Mouse (Mus musculus) kidney, embryonic 16.5 days (tissue): ENCODE measurements around the gene Nacc1. TPM values are rescaled to one million over a fixed set of nuclear protein-coding genes. Genes with fewer than 3 reads are reported as not detected.
A peak's percentile ranks its signal among the peaks of the same experiment; 100 is the strongest.
"Not testable (repeated sequence)": the region's sequence is repeated elsewhere in the genome, so short reads cannot be mapped to it uniquely, and the experiment has no call there.

Experiments used
- ATAC-seq: fragments of 200-750 bp; cut with Nextera tagmentation; 2 replicates; pipeline ENCODE4 v1.8.0; 2017; ENCODE audit warnings: moderate TSS enrichment; ENCODE audit not compliant: low FRiP score, low TSS enrichment
- H3K27ac ChIP-seq: fragments of 300-500 bp; sonication (generic); 2 replicates; pipeline ENCODE4 v1.5.1; 2014; ENCODE audit warnings: low read length
- H3K27me3 ChIP-seq: fragments of 300-500 bp; sonication (generic); 2 replicates; pipeline ENCODE4 v1.6.1; 2014; ENCODE audit warnings: low read length, control low read depth, mixed read lengths; ENCODE audit not compliant: insufficient read depth
- H3K36me3 ChIP-seq: fragments of 300-500 bp; sonication (generic); 2 replicates; pipeline ENCODE4 v1.6.1; 2014; ENCODE audit warnings: low read length, control low read depth, mixed read lengths; ENCODE audit not compliant: insufficient read depth
- H3K4me1 ChIP-seq: fragments of 300-500 bp; sonication (generic); 2 replicates; pipeline ENCODE4 v1.6.1; 2014; ENCODE audit warnings: low read length, control low read depth, mixed read lengths; ENCODE audit not compliant: insufficient read depth
- H3K4me2 ChIP-seq: fragments of 300-500 bp; sonication (generic); replicated peaks from 2 replicates; pipeline ENCODE4 v1.6.1; 2014; ENCODE audit warnings: low read depth, low read length
- H3K4me3 ChIP-seq: fragments of 300-500 bp; sonication (generic); 2 replicates; pipeline ENCODE4 v1.5.1; 2014; ENCODE audit warnings: mild to moderate bottlenecking, low read length
- H3K9ac ChIP-seq: fragments of 300-500 bp; sonication (generic); replicated peaks from 2 replicates; pipeline ENCODE4 v1.6.1; 2014; ENCODE audit warnings: low read length
- H3K9me3 ChIP-seq: fragments of 300-500 bp; sonication (generic); 2 replicates; pipeline ENCODE4 v1.6.1; 2016; ENCODE audit warnings: low read length, control low read depth
- WGBS: fragments of 180-500 bp; shearing (Covaris S2); extraction: QIAGEN DNeasy Blood & Tissue Kit; methylation state at CpG from one replicate; pipeline ENCODE4 v1.1.7; 2014; 5-methylcytosine and 5-hydroxymethylcytosine counted together
- polyA plus RNA-seq: library from polyadenylated mRNA; unstranded; fragments of >200 nt; fragmentation: Nextera tagmentation; extraction: Ambion mirVana; gene quantifications from 2 replicates; pipeline ENCODE4 v1.2.1, GENCODE M21; 2015

The Nacc1 gene
- polyA plus RNA-seq, 1 experiment from 2014 or later: 22.5 TPM

DNA sequence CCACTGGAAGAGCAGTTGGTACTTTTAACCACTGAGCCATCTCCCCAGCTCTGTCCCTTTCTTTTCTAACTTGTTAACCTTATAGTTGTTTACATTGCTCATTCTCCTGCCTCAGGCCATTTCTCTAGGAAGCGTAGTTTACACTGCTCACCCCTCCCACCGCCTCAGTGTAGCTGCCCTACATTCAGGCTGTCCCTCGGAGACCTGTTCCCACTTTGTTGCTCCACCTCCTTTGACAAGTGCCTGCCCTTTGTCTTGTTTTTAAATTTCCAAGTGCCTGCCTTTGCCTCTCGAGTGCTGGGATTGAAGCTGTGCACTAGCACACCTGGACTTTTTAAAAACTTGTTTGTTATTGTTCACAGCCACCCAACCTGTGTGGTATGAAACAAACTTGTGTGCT lies 5.7 kb upstream of the Nacc1 start:
- peaks cover 55% of the 10 kb centered on the region for H3K36me3 ChIP-seq

DNA sequence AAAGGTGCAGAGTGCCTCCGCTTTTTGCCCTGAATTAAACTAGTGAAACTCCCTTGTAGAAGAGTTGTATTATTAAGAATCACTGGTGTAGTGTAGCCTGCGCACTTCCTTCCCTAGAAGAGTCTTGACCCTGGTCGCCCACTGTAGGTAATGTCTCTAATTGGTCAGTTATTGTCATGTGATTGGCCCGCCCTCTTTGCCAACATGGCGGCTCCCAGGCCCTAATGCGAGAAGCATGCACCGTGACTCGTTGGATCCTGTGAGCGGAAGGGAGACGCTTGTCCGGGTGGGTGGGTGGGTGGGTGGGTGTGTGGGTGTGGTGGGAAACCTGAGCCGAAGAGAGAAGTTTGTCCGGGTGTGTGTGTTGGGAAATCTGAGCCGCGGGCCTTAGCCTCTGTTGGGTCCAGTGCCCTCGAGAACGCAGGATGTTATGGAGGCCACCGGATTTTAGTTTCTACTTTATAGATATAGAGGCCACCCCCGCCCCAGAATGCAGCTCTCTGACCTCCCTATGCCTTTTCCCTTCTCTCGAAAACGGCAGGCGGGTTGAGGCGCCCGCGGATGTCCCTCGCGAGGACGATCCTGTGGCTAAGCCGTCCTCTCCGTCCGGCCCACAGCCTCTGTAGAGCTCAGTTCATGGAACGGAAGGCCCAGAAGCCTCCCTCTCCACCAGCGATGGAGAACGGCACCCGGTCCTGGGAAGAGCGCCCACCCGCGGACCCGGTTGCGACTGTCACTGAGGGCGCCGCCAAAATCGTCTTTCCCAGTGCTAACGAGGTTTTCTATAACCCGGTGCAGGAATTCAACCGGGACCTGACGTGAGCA lies 1.6 kb upstream of the Nacc1 start:
- peak overlapping the region; percentile 85 for H3K4me2 ChIP-seq
- under 1% methylated on average over 47 of the region's 47 CpGs for WGBS
- H3K9me3 ChIP-seq: no peaks in the 10 kb centered on the region
- peaks cover 27% of the 10 kb centered on the region for H3K36me3 ChIP-seq
- no peaks in the 10 kb centered on the region for H3K27me3 ChIP-seq
- H3K4me3 ChIP-seq: peak overlapping the region; percentile 79
- peaks cover 42% of the 10 kb centered on the region for H3K4me1 ChIP-seq
- peak overlapping the region; percentile 86 for H3K9ac ChIP-seq
- peak; percentile 85 for ATAC-seq
- peak overlapping the region; percentile 74 for H3K27ac ChIP-seq

More for the DNA sequence above, 5.7 kb upstream of the Nacc1 start:
- 69% methylated on average over 4 of the region's 4 CpGs for WGBS
- no peak for ATAC-seq
- Histone ChIP-seq H3K9ac (no peak overlapping the region), H3K4me1 (peaks cover 17% of the 10 kb centered on the region), H3K9me3 (no peaks in the 10 kb centered on the region), H3K4me3 (no peak overlapping the region), H3K4me2 (no peak overlapping the region), H3K27me3 (no peaks in the 10 kb centered on the region), H3K27ac (no peak overlapping the region)

DNA sequence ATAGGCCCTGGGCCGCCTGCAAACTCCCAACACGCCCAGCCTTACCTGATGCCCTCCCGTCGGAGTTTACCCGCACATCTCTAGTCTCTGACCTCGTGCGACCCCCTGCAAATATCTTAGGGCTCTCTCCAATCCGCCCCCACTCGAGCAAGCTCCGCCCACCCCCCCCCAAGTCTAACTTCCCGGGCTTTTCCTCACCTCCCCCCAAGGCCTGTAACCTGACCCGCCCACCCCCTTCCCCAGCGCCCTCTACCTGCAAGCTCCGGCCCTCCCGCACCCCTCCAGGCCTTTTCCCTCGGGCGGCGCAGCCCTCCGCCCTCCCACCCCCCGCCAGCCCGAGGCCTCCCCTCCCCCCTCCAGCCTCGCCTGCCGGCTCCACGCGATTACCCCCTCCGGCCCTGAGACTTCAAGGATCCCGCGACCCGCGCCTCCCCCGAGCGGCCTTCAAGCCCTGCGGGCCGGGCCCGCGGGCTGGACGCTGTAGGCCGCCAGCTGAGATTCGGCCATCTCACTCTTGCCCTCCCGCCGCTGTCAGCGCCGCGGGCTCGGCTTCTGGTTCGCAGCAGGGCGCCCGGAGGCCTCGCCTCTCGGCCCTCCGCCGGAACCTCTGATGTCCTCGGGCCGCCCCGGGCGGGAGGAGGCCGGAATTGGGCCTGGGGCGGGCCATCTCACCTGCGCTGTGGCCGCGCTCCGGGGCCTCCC lies 508 bp downstream of the Nacc1 start:
- Histone ChIP-seq H3K36me3 (peaks cover 10% of the 10 kb centered on the region), H3K9me3 (no peaks in the 10 kb centered on the region), H3K4me3 (peak overlapping the region; percentile 99), H3K4me1 (peaks cover 42% of the 10 kb centered on the region), H3K27me3 (no peaks in the 10 kb centered on the region), H3K27ac (peak overlapping the region; percentile 97), H3K4me2 (peak overlapping the region; percentile 82), H3K9ac (peak overlapping the region; percentile 100)
- 0% methylated on average over 48 of the region's 62 CpGs for WGBS
- ATAC-seq: peak; percentile 47

DNA sequence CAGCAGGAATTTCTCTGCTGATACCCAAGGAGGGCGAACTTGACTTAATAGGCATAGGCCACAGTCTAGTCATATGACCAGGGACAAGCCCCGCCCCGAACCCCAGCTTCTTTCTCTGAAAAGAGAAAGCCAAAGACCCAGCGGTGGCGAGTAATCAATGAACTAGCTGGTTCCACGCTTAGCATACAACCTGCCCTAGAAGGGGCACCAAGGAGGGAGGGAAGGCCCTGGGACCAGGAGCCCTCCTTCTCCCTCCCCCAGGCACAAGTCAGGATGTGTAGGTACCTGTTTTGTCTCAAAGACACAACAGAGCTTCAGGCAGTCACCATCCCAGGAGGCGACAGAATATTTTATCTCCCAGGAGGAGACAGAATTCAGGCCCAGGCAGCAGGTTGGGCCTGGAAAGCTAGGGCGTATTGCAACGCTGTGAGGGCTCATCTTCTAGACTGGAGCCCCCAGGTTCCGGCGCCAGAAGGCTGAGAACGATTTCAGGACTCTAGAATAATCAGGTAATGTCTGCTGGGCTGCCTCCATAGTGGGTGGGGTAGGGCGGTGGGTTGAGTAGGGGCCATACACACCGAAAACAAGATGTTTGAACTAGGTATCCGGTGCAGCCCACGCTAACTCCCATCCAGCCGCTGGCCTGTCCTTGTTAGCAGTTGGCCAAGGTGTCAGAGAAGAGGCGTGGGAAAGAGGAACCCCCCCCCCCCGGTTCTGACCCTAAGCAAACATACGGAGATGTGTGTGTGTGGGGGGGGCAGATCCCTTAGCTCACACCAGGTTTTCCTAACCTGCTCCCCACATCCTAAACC lies 1.3 kb downstream of the Nacc1 start, which contains the start of gene Trmt1:
TSS of gene Trmt1 (plus strand) at position 117 of the 812 bp plus-strand sequence.
- Histone ChIP-seq H3K27me3 (no peaks in the 10 kb centered on the region), H3K4me1 (peaks cover 42% of the 10 kb centered on the region), H3K36me3 (peaks cover 5% of the 10 kb centered on the region), H3K27ac (peak within 1 kb of the TSS; percentile 97), H3K9ac (peak within 1 kb of the TSS; percentile 100), H3K4me3 (peak within 1 kb of the TSS; percentile 99), H3K4me2 (peak within 1 kb of the TSS; percentile 82), H3K9me3 (no peaks in the 10 kb centered on the region)
- 11% methylated on average over 20 of the region's 20 CpGs for WGBS
- ATAC-seq: 0 out of 2 replicates have a peak, but pooled peaks have one; percentile 36

DNA sequence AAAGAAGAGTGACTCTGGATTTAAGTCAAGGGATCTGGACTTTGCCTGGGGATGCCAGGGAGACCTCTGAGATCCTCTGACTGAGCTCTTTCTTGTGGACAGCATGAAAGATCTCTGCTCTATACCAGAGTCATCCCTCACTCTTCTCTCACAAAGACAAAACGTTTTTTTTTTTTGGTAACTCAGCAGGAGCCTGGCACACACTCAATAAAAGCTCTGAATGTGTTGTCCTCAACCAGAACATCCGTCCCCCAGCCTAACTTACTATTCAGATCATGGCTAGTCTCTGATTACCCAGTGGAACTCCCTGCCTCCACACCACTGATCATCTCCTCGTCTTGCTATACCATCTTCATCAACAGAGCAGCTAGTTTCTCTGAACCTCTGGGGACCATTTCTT lies 3.1 kb downstream of the Nacc1 start:
- H3K9ac ChIP-seq: no peak overlapping the region
- 54% methylated on average over 3 of the region's 3 CpGs for WGBS
- H3K27me3 ChIP-seq: no peaks in the 10 kb centered on the region
- no peak overlapping the region for H3K27ac ChIP-seq
- H3K36me3 ChIP-seq: no peaks in the 10 kb centered on the region
- no peaks in the 10 kb centered on the region for H3K9me3 ChIP-seq
- H3K4me3 ChIP-seq: no peak overlapping the region
- H3K4me2 ChIP-seq: no peak overlapping the region
- peaks cover 31% of the 10 kb centered on the region for H3K4me1 ChIP-seq
- ATAC-seq: no peak

DNA sequence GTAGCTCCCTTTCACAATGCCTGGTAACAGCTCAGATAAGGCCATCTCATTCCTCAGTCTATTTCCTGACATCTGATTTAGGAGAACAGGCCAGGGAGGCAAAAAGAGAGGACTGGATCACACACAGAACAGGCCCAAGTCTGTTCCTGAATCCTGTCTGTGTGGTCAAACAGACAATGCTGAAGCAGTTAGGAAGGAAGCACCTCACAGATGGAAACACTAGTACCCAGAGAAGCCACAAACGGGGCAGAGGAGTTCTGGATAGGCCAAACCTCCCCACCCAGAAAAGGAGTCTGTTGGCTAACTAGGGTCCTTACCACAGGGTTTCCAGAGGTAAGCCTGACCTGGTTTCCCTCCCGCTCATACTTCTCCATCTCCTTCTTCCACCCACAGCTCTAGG lies 5.4 kb downstream of the Nacc1 start:
- Histone ChIP-seq H3K27ac (no peak overlapping the region), H3K4me1 (peaks cover 19% of the 10 kb centered on the region), H3K9ac (no peak overlapping the region), H3K4me3 (no peak overlapping the region), H3K4me2 (no peak overlapping the region), H3K36me3 (no peaks in the 10 kb centered on the region), H3K9me3 (no peaks in the 10 kb centered on the region), H3K27me3 (no peaks in the 10 kb centered on the region)
- 92% methylated on average over 2 of the region's 2 CpGs for WGBS
- no peak for ATAC-seq

DNA sequence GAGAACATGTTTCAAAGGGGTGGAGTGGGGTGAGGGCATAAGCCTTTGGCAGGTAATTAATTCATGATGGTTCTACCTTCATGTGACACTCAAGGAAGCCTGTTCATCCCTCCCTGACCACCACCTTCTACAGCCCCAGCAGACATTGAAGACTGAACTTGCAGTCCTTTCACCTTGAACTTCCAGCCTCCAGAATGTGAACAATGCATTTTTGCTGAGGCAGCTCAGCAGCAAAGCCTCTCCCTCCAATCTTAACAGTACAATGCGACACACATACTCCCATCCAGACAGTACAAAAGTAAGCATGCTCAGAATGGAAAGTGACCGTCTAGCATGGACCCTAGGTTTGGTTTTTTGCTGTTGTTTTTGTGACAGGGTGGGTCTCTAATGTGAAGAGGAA lies 6.2 kb downstream of the Nacc1 start:
- no peak for ATAC-seq

DNA sequence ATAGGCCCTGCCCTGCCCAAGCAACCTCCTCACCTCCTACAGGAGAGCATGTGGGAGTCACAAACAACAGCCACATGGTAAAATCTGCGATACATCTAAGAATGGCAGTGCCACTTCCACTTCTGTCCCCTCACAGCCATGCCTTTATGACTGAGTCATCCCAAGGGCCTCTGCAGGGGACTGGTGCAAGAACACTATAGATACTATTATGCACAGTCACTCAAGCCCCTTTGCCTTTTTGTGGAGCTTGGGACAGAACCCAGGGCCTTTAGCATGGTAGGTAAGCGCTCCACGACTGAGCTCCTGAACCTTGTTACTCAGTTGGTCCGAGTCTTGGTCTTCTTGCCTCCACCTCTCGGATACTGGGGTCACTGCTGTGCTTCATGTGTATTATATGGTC lies 10.4 kb downstream of the Nacc1 start:
- Histone ChIP-seq H3K36me3 (peaks cover 41% of the 10 kb centered on the region), H3K4me1 (no peaks in the 10 kb centered on the region), H3K9ac (no peak overlapping the region), H3K9me3 (no peaks in the 10 kb centered on the region), H3K27me3 (no peaks in the 10 kb centered on the region), H3K27ac (no peak overlapping the region), H3K4me3 (no peak overlapping the region), H3K4me2 (no peak overlapping the region)
- no peak for ATAC-seq
- 90% methylated on average over 5 of the region's 5 CpGs for WGBS

More for the DNA sequence above, 6.2 kb downstream of the Nacc1 start:
- Histone ChIP-seq H3K4me2 (no peak overlapping the region), H3K9me3 (no peaks in the 10 kb centered on the region), H3K9ac (no peak overlapping the region), H3K27ac (no peak overlapping the region), H3K27me3 (no peaks in the 10 kb centered on the region), H3K4me1 (peaks cover 17% of the 10 kb centered on the region), H3K4me3 (no peak overlapping the region), H3K36me3 (0 out of 2 replicates have a peak, but pooled peaks cover 5% of the 10 kb centered on the region)
- WGBS: 74% methylated on average over 2 of the region's 2 CpGs

DNA sequence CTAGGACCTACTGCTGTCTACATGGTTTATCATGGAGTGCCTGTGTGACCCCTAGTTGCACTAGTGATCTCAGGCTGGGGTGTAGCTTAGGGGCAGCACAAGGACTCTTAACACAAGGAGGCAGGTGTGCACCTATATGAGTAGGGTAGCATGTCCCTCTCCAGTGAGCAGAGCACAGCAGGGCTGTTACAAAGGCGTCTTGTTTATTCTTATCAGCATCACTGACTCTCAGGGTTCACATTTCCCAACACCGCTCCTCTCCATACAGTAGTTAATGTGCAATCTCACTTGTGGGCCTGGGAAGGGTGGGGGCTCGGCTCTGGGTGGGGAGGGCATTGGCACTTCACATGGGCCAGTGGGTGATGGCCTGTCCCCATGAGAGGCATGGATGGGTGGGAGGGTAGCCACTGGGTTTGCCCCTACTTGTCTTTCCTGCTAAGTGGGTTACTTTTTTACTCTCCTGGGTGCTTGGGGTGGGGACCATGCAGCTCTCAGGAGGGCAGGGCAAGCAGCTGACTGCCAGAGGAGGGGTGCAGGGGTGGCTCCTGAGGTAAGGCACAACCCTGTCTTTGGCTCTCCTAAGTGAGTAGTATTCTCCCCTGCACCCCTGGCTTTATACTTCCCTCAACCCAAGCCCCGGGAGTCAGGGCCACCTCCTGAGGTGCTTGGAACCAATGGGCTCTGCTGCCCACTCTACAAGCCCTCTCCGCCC lies 17.2 kb downstream of the Nacc1 start:
- not testable (repeated sequence) for H3K27me3 ChIP-seq, H3K4me3 ChIP-seq, H3K9me3 ChIP-seq, H3K9ac ChIP-seq, H3K4me2 ChIP-seq
- Histone ChIP-seq H3K27ac (peak overlapping the region; percentile 66), H3K36me3 (peaks cover 31% of the 10 kb centered on the region), H3K4me1 (peaks cover 20% of the 10 kb centered on the region; the same call in 1 of the 2 replicates)
- 59% methylated on average over 5 of the region's 5 CpGs for WGBS
- ATAC-seq: peak; percentile 58
